Mouse (Mus musculus): Measurements from ENCODE around the gene Mtnr1a. TPM values are rescaled to one million over a fixed set of nuclear protein-coding genes. Genes with fewer than 3 reads are reported as not detected.

The Mtnr1a gene
- under 1 TPM in 1 of 2 experiments, not detected in 1; 0.94 TPM for polyA plus RNA-seq (2017; shearing (Covaris generic))

GRCm38 (mm10) chr8:45068759-45069386, at the start of gene Mtnr1a:
TSS of gene Mtnr1a (plus strand) at chr8:45069137.

Other genes starting within 250 kb of the Mtnr1a start
- under 1 TPM; 0.01 to 0.17 TPM for gene Fat1, start 133.7 kb upstream of the Mtnr1a start, polyA plus RNA-seq (2017; shearing (Covaris generic))
- gene F11, start 192.9 kb downstream of the Mtnr1a start, polyA plus RNA-seq (2017; shearing (Covaris generic)), result not detected
- gene Klkb1, start 225.7 kb downstream of the Mtnr1a start, polyA plus RNA-seq (2017; shearing (Covaris generic)), result 1 to 10 TPM in 1 of 2 experiments, under 1 TPM in 1; 0.06 to 1.1 TPM
- gene Gm45753, start 239.3 kb downstream of the Mtnr1a start, polyA plus RNA-seq (2017; shearing (Covaris generic)), result not detected

All from inflammation-experienced regulatory T-cells (primary cell).